Mouse (Mus musculus): Measurements from ENCODE around the gene Prtg.

DNA sequence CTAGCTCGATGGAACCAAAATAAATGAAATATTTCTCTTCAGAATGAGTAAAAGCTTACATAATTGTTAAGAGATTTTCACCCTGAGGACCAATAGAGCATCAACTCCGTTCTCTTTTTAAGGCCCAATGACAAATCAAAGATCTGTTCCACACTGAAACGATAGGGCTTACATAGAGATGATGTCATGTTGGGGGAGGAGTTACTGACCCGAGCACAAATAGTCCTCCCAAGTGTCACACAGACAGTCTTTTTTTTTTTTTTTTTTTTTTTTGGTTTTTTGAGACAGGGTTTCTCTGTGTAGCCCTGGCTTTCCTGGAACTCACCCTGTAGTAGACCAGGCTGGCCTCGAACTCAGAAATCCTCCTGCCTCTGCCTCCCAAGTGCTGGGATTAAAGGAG lies 45.3 kb downstream of the Prtg start:
- no peak for TF ChIP-seq CTCF (IDR thresholded peaks at IDR 0.05; ENCODE audit: low read depth)
- no peak for TF ChIP-seq EP300 (optimal IDR thresholded peaks at IDR 0.05)

All from stomach, postnatal 0 days (tissue).